Mouse (Mus musculus) 3T3-L1 (cell line): Measurements from ENCODE around the gene Olfr705.
"Not testable (repeated sequence)": the region's sequence is repeated elsewhere in the genome, so short reads cannot be mapped to it uniquely, and the experiment has no call there.

Experiments
- DNase-seq: peaks from one replicate; pipeline ENCODE4 v3.0.0-alpha.2; 2015; ENCODE audit warnings: low read depth, low spot score

Olfr705 gene

GRCm38 (mm10) chr7:106876791-106877190 is at the start of gene Olfr705:
TSS of gene Olfr705 (minus strand) at chr7:106876891.
- DNase-seq = no peak

GRCm38 (mm10) chr7:106920961-106921360 is 44.3 kb upstream of the Olfr705 start:
- not testable (repeated sequence) for DNase-seq

- DNase-seq = no peak
These were observed 31.0 kb upstream of the Olfr705 start, which contains the start of gene Olfr1532-ps1 for GRCm38 (mm10) chr7:106907676-106908075. TSS of gene Olfr1532-ps1 (plus strand) at chr7:106908001.

GRCm38 (mm10) chr7:106901141-106901540 is 24.4 kb upstream of the Olfr705 start, which contains the start of gene Olfr707:
TSS of gene Olfr707 (minus strand) at chr7:106901241.
- DNase-seq = not testable (repeated sequence)

GRCm38 (mm10) chr7:106888062-106888461 is 11.4 kb upstream of the Olfr705 start, which contains the start of gene Olfr706:
TSS of gene Olfr706 (minus strand) at chr7:106888162.
- DNase-seq = no peak

- DNase-seq = no peak
These were observed 13.8 kb downstream of the Olfr705 start, which contains the start of gene Olfr704 for GRCm38 (mm10) chr7:106862885-106863284. TSS of gene Olfr704 (plus strand) at chr7:106863185.

- DNase-seq = no peak
These were observed 33.6 kb downstream of the Olfr705 start, which contains the start of gene Olfr703 for GRCm38 (mm10) chr7:106843060-106843459. TSS of gene Olfr703 (plus strand) at chr7:106843360.

- DNase-seq = no peak
These were observed 42.9 kb downstream of the Olfr705 start, which contains the start of gene Olfr702 for GRCm38 (mm10) chr7:106833793-106834192. TSS of gene Olfr702 (minus strand) at chr7:106833893.
